Mouse (Mus musculus) fat pad, adult 2 months (tissue): ENCODE measurements at regions not wholly inside any gene's neighbourhood (a gene's known extent, or its start where the extent isn't known, plus 50 kb on each side); places are given as distances from the start of the nearest gene placed in this dataset.

Experiments used
- DNase-seq: peaks from one replicate; pipeline ENCODE4 v3.0.0-alpha.2; 2011; ENCODE audit warnings: low read depth, low spot score; ENCODE audit errors: extremely low read depth

DNA sequence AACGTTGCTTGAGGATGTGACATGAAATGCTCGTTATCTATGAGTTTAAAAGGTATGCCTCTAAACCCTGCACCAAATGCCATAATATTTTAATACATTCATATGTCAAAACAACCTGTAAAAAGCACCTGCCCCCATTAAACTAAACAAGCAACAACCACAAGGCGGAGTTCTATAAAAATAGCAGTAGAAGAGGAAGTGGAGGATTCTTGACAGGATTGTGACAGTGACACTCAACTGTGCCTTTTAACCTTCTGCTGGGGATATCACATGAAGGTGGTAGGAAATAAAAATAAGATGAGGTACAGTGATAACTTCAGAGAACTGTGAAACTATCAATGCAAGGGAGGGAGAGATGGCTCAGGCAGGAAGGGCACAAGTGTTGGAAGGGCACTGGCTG, 58.6 kb upstream of the Dbx2 start:
- DNase-seq, result no peak

DNA sequence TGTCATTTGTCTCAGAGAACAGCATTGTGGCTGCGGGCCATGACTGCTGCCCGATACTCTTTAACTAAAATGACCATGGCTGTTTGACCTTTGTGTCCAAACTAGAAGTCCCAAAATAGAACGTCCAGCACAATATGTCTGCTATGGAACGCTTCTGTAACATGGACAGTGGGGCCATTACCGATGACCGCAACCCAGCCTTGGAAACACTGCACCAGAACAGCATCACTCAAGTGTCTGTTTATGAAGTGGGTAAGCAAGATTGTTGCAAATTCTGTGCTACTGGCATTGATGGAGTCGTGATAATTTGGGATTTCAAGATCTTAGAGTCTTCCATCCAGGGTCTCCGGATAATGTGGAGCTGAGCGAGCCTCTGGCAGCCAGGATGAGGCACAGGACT, 60.2 kb upstream of the Dbx2 start:
- no peak for DNase-seq

DNA sequence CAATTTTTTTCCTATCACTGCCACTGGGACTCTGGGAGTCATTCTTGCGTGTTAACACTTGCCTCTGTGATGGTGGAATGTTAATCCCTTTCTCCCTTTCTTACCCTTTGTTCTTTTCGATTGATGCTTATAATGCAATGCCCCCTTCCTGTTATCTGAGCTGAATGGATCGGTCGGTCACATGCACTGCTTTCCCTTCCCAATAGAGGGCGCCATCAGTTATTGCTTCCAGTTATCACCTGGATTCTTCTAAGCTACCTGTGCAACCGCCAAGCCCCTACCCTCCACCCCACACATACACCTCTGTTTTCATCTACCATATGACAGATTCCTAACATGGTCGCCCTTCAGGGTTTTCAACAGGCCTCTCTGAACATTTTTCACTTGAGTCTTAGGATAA, 66.9 kb upstream of the Ano6 start:
- DNase-seq, result no peak

DNA sequence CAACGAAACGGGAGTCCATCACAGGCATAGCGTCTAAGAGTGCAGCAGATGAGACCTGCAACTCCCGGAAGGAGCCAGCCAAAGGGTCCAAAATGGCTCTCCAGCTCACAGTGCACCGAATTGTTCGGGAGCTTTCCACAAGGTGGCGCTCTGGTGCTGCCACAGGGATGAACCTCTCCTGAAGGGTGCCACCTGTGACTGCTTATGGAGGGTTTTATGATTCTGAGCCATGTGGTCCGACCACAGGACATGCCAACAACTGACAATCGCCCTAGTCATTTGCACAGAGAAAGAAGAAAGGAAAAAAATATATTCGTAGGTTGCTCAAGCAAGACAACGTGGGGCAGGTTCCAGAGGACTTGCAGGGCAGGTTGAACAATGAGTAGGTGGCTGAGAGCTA, 64.8 kb upstream of the Ano6 start:
- peak; percentile 78 for DNase-seq

DNA sequence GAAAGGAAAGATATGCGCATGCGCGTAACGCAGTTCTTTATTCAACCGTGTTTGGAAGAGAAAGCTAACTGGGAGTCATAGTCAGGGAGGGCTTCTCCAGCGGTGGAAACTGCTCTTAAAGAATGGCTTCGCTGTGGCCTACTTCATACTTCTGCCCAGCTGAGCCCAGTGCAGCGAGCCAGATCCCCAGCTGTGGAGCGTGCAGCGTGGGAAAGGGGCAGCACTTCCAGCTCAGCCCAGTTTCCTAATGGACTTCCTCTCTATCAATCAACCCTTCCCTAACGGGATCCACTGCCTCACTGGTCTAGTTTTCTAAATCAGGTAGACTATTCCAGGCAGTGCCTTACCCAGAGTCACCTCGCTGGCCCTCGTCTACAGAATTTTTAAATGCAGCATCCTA, 64.1 kb upstream of the Ano6 start:
- no peak for DNase-seq

DNA sequence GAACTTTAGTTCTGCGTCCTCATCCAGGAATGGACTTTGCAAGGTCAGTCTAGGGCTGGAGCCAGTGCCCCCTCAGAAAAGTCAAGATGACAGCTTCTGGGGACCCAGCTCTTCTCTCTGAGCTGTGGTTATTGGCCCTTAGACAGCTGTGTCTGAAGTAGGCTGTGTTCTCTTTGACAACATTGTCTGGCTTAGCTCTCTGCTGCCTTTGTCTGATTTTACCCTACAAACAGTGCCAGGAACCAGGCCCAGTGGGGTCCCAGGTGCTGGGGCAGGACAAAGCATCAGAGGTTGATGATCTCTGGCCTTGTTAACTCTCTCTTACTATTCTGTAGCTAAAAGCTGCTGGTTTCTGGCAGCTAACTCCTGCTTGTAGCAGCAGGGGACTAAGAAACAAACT, 54.9 kb upstream of the Ano6 start:
- DNase-seq, result no peak
